Mouse (Mus musculus): ENCODE data around the gene Zfp385c. TPM values are rescaled to one million over a fixed set of nuclear protein-coding genes. Genes with fewer than 3 reads are reported as not detected.
A peak's percentile ranks its signal among the peaks of the same experiment; 100 is the strongest.

Zfp385c gene
- polyA plus RNA-seq, 3 experiments from 2014 or later = not detected

- ATAC-seq = no peak
Observed at GRCm38 (mm10) chr11:100716649-100717048, 24.4 kb upstream of the Zfp385c start.

DNA sequence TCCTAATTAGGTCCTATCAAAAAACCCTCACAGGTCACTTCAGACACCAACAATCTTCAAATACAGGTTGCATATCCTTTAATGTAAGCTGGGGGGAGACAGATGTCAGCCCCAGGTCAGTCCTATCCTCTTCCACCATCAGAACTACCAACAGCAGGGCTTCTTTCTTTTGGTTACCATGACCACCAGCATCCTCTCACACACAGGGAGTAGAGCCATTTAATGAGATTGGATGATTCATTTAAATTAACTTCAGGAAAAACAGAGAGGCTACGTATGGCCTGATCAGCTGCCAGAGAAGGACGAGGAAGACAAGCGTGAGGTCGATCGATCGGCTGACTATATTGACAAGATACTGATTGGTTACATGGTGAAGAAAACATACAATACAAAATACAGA lies 22.7 kb upstream of the Zfp385c start:
- ATAC-seq = no peak

GRCm38 (mm10) chr11:100714534-100714915 lies 22.3 kb upstream of the Zfp385c start:
- peak; percentile 47 for ATAC-seq

DNA sequence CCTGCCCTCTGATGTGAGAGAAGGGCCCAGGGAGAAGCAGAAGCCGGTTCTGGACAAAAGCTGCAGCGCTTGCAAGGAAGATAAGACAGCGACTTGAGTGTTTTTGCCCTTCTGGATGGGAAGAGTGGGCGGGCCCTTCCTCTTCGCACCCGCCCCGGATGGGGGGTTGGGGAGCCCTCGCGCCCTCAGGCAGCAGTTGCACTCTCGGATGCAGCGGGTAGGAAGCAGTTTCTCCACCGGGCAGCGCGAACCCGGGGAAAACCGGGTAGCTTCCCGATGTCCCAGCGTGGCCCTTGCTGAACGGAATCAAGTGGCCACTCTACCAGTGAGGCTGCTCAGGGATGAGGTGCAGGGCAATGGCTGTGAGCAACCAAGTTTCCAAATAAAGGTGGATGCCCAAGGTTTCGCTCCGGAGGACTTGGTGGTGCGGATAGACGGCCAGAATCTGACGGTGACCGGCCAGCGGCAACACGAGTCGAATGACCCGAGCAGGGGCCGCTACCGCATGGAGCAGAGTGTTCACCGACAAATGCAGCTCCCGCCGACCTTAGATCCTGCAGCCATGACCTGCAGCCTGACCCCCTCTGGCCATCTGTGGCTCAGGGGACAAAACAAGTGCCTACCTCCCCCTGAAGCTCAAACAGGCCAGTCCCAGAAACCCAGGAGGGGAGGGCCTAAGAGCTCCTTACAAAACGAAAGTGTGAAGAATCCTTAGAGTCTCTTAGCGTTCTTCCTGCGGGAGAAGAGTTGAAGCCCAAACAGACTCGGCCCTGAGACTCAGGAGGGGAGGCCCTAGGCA lies 21.7 kb upstream of the Zfp385c start, which contains the start of gene Hspb9:
Gene Hspb9, plus strand, starts transcription at position 116 of the 799 bp plus-strand sequence.
- ATAC-seq = peak; percentile 74

DNA sequence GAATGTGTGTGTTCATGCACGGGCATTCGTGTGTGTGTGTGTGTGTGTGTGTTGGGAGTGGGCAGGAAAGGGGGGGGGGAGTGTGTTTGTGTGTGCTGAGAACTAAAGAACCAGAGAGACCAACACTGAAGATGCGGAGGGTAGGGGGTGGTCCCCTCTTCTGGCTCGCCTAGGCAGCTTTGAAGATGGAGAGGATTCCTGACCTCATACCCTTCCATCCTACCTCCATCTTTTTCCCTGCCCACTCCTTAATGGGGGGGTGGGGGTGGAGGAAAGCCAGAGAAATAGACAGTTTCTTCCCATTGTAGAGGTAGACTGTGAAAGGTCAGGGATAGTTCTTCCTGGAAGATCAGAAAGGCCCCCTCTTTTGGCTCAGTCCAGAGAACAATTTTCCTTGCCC lies 20.9 kb upstream of the Zfp385c start:
- no peak for ATAC-seq

DNA sequence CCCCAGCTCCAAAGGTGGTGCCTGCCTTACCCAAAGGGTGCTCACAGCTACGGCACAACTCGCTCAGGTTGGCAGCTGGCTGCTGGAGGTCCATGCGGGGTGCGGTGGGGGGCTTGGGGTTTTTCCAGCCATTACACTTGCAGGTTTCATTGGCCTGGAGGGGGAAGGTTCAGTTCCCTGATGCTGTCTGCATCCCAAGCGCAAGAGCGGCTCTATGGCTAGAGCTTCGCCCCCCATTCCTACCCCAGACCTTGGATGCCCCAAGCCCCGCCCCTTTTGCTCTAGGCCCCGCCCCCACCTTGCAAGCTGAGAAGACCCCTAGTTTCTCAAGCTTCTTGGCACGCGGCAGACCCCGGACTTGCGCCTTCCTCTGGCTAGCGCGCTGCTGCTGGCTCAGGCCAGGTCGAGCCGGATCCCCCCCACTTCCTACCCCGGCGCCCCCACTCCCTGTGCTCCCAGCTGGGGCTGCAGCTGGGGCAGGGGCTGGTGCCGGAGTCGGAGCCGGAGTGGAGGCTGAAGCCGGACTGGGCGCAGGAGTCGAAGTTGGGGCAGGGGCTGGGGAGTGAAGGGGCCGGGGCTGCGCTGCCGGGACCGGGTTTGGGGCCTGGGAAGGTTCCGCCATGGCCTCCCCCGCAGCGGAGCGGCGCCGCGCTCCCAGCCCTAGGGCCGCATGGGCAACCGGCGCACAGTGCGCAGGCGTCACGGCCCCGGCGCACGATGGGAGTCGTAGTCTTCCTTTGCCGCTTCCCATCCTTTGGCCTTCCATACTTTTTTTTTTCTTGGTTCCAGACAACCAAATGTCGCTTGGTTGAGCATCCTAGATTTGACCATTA lies 19.7 kb upstream of the Zfp385c start, which contains the start of gene Kat2a:
Gene Kat2a, minus strand, starts transcription at position 683 of the 833 bp plus-strand sequence.
- ATAC-seq = peak; percentile 53

GRCm38 (mm10) chr11:100710977-100711376 lies 18.7 kb upstream of the Zfp385c start:
- ATAC-seq = no peak

DNA sequence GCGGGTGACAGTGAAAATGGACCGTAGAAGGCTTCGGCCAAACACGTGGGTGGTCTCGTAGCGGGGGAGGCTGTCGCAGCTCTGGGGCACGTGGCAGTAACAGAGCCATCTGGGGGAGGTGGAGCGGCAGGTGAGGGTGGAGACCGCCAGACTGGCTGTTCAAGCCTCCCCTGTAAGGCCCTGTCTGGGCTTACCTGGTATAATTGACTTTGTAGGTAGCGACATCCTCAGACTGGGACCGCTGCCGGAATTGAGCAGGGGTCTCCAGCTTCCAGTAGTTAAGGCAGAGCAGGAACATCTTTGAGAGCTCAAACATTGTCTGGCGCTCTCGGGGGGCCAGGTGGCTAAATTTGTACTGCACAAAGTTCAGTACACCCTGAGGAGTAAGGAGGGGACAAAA lies 18.3 kb upstream of the Zfp385c start:
- ATAC-seq = no peak

GRCm38 (mm10) chr11:100709201-100709810 lies 17.1 kb upstream of the Zfp385c start:
- ATAC-seq = no peak

DNA sequence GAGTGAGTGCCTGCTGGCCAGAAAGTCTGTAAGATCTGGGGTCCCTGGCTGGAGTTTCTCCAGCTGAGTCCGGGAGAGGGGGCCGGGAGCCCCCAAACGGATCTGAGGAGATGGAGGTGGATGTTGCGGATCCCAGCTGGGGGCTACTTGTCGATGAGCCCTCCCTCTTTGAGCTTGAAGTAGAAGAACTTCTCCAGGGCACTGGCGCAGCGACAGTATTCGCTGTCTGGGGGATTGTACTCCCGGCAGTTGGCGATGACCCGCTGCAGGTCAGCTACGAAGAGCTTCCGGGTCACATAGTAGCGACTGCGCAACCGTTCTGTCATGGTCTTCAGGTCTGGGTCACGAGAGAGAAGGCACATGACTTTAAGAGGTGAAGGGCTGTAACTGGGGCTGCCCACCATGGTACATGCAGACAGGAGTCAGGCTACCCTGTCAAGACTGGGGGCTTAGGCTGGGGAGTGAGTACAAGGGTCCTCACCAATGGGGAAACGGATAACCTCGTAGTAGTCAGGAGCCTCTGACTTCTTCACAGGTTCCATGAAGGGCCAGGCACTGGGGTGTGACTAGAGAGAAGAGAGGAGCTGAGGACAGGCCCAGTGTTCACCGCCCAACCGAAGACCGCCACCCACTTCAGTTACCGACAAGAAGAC lies 13.0 kb upstream of the Zfp385c start:
- ATAC-seq = no peak

- ATAC-seq = peak; percentile 76
Observed at GRCm38 (mm10) chr11:100703851-100704531, 11.7 kb upstream of the Zfp385c start, which contains the start of gene Dhx58. Gene Dhx58, minus strand, starts transcription at chr11:100704271.

- no peak for ATAC-seq
Observed at GRCm38 (mm10) chr11:100703366-100703765, 11.1 kb upstream of the Zfp385c start.

- ATAC-seq = peak; percentile 23
Observed at GRCm38 (mm10) chr11:100702906-100703305, 10.7 kb upstream of the Zfp385c start.

DNA sequence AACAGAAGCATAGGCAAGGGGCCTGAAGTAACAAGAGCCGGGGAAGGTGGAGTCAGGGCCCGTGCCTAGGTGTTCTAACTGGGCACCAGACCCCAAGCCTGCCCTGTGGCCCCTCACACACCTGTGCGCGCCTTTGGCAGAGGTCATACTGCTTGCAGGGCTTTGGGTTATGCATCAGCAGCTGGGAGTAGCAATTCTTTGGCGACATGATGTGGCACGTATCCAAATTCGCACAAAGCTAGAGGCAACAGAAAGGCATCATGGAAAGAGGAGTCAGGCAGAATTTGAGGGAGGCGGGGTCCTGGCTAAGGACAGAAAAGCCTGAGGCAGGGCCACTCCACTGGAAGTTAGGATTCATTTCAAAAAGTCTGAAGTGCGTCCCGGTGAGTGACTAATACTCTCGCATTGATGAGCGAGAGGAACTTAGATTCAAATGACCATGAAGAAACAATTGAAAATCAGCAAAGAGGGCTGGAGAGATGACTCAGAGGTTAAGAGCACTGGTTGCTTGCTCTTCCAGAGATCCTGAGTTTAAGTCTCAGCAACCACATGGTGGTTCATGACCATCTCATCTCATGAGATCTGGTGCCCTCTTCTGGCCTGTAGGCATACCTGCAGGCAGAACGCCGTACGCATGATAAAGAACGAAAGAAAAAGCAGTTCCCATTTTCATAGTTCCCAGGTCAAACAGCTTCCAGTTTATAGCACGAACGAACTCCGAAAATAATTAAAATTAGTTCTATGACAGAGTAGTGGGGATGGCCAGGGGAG lies 10.0 kb upstream of the Zfp385c start:
- peak; percentile 72 for ATAC-seq

- ATAC-seq = no peak
Observed at GRCm38 (mm10) chr11:100701301-100701700, 9.0 kb upstream of the Zfp385c start.

DNA sequence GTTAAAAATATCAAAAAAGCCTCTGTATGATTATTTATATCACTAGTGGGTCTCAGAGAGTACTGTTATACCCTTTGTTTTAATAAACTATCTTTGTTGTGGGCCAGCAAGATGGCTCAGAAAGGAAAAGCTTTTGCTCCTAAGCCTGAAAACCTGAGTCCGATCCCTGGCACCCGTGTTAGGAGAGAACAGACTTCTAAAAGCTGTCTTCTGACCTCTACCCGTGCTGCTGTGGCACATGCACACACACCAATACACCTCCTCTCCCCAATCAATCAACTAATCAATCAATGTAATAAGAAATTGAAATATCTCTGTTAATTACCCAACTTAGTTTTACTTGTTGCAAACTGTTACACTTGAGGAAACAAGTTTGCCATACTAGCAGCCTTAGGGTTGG lies 8.5 kb upstream of the Zfp385c start:
- ATAC-seq = no peak

DNA sequence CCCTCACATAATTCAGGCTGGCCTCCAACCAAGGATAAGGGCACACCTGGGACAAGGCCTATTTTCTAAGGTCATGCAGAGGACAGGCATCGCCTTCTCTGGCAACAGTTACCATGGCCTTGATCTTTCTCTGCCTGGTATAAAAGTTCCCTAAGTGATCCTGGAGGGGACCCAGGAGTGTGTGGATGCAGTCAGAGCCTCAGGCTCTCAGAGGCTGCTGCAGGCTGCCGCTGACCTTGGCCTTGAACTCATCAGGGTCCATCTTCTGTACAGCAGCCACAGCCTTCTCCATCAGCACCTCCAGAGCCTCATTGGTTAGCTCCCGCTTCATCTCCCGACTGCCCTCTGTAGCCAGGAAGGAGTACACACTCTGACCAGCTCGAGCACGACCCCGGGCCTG lies 5.7 kb upstream of the Zfp385c start:
- ATAC-seq = no peak

GRCm38 (mm10) chr11:100694926-100695325 lies 2.7 kb upstream of the Zfp385c start:
- no peak for ATAC-seq

- ATAC-seq = no peak
Observed at GRCm38 (mm10) chr11:100693154-100693553, 899 bp upstream of the Zfp385c start.

DNA sequence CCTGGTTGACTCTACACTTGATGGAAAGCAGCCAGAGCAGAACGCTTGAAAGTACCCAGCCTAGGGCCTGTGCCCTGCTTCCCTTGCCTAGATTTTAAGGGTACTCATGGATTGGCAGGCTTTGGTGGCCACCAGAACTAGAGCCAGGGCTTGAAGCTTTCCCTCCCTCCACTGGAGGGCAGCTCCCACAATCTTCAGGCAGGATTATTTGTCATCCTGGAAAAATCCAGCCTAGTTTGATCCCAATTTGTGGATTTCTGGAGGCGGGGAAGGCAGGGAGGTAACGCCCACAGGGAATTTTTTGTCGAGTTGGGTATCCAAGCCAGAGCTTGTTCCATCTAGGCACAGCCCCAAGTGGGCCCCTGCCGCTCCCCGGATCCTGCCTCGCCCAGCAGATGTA lies 1.9 kb downstream of the Zfp385c start:
- no peak for ATAC-seq

DNA sequence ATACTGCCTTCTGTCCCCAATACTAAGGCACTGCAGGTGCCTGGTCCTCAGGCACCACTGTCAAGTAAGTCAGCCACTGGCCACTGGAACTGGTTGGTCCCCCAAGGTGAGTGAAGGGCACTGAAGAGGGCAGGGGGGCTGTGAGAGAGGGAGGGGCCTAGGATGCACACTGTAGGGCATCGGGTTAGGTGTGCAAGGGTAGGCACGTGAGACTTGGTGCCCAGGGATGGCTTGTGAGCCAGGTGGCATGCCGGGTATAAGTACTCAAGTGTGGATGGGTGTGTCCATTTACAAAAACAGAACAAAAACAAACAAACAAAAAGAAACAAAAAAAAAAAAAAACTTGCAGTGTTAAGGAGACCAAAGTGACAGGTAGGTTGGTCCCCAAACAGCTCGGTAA lies 3.8 kb downstream of the Zfp385c start:
- no peak for ATAC-seq

All from inflammation-experienced regulatory T-cells, adult 6 months (primary cell).